Mouse (Mus musculus): Measurements from ENCODE around the gene Creg2. TPM values are rescaled to one million over a fixed set of nuclear protein-coding genes. Genes with fewer than 3 reads are reported as not detected.

Gene Creg2
- polyA plus RNA-seq, 1 experiment from 2014 or later = 0.05 TPM

DNA sequence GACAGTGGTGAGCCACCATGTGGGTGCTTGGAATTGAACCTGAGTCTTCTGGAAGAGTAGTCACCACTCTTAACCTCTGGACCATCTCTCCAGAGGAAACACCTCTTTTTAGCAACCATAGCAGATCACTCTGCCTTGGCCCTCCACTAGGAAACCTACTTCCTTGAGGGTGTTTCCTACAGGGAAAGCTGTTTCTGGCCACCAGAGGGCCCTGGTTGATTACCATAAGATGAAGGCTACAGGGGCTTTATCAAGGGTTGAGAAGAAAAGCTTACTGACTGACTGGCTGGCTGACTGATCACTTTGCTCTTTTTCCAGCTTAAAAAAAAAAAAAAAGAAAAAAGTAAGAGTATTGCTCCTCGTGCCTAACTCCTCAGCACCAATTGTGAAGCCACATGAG is 34.6 kb upstream of the Creg2 start:
- H3K27me3 ChIP-seq (ENCODE audit: control insufficient read depth, insufficient read depth, low read length) = no peaks in the 10 kb centered on the region
- 3% methylated on average over 1 of the region's 1 CpGs for WGBS
- H3K9me3 ChIP-seq (replicated peaks; ENCODE audit: control insufficient read depth, low read length) = no peaks in the 10 kb centered on the region
- H3K9ac ChIP-seq (ENCODE audit: low read length) = no peak overlapping the region
- H3K36me3 ChIP-seq (ENCODE audit: control insufficient read depth, insufficient read depth) = no peaks in the 10 kb centered on the region
- peaks cover 8% of the 10 kb centered on the region for H3K4me1 ChIP-seq (ENCODE audit: control insufficient read depth, insufficient read depth, low read length)
- no peak overlapping the region for H3K4me2 ChIP-seq (ENCODE audit: low read depth, low read length)
- ATAC-seq (replicated peaks; ENCODE audit: extremely low read depth, insufficient read depth, low FRiP score) = peak; percentile 56; the same call in 1 of the 2 replicates
- H3K4me3 ChIP-seq (ENCODE audit: low read length) = no peak overlapping the region
- no peak overlapping the region for H3K27ac ChIP-seq (ENCODE audit: low read length)

- H3K9me3 ChIP-seq (replicated peaks; ENCODE audit: control insufficient read depth, low read length) = no peaks in the 10 kb centered on the region
- 86% methylated on average over 5 of the region's 5 CpGs for WGBS
- no peak overlapping the region for H3K4me2 ChIP-seq (ENCODE audit: low read depth, low read length)
- H3K9ac ChIP-seq (ENCODE audit: low read length) = no peak overlapping the region
- H3K36me3 ChIP-seq (ENCODE audit: control insufficient read depth, insufficient read depth) = no peaks in the 10 kb centered on the region
- no peak overlapping the region for H3K4me3 ChIP-seq (ENCODE audit: low read length)
- H3K4me1 ChIP-seq (ENCODE audit: control insufficient read depth, insufficient read depth, low read length) = no peaks in the 10 kb centered on the region
- ATAC-seq (replicated peaks; ENCODE audit: extremely low read depth, insufficient read depth, low FRiP score) = no peak
- no peak overlapping the region for H3K27ac ChIP-seq (ENCODE audit: low read length)
- H3K27me3 ChIP-seq (ENCODE audit: control insufficient read depth, insufficient read depth, low read length) = no peaks in the 10 kb centered on the region
Measured at GRCm38 (mm10) chr1:39681638-39682037, 30.4 kb upstream of the Creg2 start.

DNA sequence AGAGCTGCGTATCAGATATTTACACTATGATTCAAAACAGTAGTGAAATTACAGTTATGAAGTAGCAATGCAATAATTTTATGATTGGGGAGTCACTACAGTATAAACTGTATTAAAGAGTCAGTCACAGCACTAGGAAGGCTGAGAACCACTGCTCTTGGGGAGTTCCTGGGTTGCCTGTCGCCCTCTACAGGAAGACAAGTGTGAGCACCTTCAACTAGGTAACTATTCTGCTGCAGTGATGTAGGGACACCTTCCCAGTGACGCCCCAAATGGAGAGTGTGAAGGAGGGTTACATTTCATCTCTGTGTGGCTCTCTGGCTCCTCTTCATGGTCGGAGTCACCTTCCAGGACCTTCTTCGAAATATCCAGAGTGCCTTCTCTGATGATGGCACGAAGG is 29.3 kb upstream of the Creg2 start:
- H3K9me3 ChIP-seq (replicated peaks; ENCODE audit: control insufficient read depth, low read length) = no peaks in the 10 kb centered on the region
- no peaks in the 10 kb centered on the region for H3K27me3 ChIP-seq (ENCODE audit: control insufficient read depth, insufficient read depth, low read length)
- H3K27ac ChIP-seq (ENCODE audit: low read length) = no peak overlapping the region
- no peak overlapping the region for H3K4me3 ChIP-seq (ENCODE audit: low read length)
- no peak overlapping the region for H3K9ac ChIP-seq (ENCODE audit: low read length)
- ATAC-seq (replicated peaks; ENCODE audit: extremely low read depth, insufficient read depth, low FRiP score) = no peak
- H3K4me2 ChIP-seq (ENCODE audit: low read depth, low read length) = no peak overlapping the region
- no peaks in the 10 kb centered on the region for H3K4me1 ChIP-seq (ENCODE audit: control insufficient read depth, insufficient read depth, low read length)
- no peaks in the 10 kb centered on the region for H3K36me3 ChIP-seq (ENCODE audit: control insufficient read depth, insufficient read depth)
- WGBS = 72% methylated on average over 6 of the region's 6 CpGs

GRCm38 (mm10) chr1:39678883-39679282 is 27.6 kb upstream of the Creg2 start:
- no peaks in the 10 kb centered on the region for H3K36me3 ChIP-seq (ENCODE audit: control insufficient read depth, insufficient read depth)
- 79% methylated on average over 8 of the region's 8 CpGs for WGBS
- no peak overlapping the region for H3K27ac ChIP-seq (ENCODE audit: low read length)
- H3K27me3 ChIP-seq (ENCODE audit: control insufficient read depth, insufficient read depth, low read length) = no peaks in the 10 kb centered on the region
- no peak overlapping the region for H3K9ac ChIP-seq (ENCODE audit: low read length)
- H3K4me1 ChIP-seq (ENCODE audit: control insufficient read depth, insufficient read depth, low read length) = no peaks in the 10 kb centered on the region
- no peak for ATAC-seq (replicated peaks; ENCODE audit: extremely low read depth, insufficient read depth, low FRiP score)
- H3K9me3 ChIP-seq (replicated peaks; ENCODE audit: control insufficient read depth, low read length) = no peaks in the 10 kb centered on the region
- H3K4me3 ChIP-seq (ENCODE audit: low read length) = no peak overlapping the region
- H3K4me2 ChIP-seq (ENCODE audit: low read depth, low read length) = no peak overlapping the region

DNA sequence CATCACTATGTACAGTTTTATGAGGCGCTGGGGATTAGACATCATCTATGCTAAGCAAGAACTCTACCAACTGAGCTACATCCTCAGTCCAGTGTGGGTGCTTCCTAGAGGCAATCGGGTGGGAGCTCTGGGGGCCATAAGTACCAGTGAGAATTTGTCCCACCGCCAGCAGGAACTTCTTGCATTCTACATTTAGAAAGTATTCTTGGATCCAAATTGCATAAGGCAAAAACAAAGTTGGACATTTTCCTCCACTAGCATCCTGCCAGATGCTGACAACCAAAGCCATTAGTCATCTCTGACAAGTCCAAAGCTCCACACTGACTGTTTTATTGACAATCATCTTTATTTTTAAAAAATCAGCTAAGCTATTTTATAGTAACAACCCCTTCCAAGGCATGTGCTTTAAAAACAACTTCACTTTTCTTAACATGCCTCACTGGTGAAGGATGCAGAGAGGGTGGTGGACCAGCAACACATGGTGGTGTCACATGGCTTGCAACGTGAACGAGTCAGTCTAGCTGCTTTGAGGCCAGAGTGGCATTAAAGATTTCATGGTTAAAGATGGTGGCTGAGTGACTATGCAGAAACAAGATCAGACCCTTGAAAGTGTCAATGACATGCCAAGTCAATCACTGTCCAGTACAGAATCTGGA is 25.1 kb upstream of the Creg2 start:
- ATAC-seq (replicated peaks; ENCODE audit: extremely low read depth, insufficient read depth, low FRiP score) = no peak
- Histone ChIP-seq H3K4me2 (ENCODE audit: low read depth, low read length) (no peak overlapping the region), H3K4me3 (ENCODE audit: low read length) (no peak overlapping the region), H3K9me3 (replicated peaks; ENCODE audit: control insufficient read depth, low read length) (no peaks in the 10 kb centered on the region), H3K36me3 (ENCODE audit: control insufficient read depth, insufficient read depth) (no peaks in the 10 kb centered on the region), H3K27ac (ENCODE audit: low read length) (no peak overlapping the region), H3K27me3 (ENCODE audit: control insufficient read depth, insufficient read depth, low read length) (no peaks in the 10 kb centered on the region), H3K4me1 (ENCODE audit: control insufficient read depth, insufficient read depth, low read length) (no peaks in the 10 kb centered on the region), H3K9ac (ENCODE audit: low read length) (no peak overlapping the region)
- WGBS = 79% methylated on average over 5 of the region's 5 CpGs

GRCm38 (mm10) chr1:39672362-39673105 is 21.3 kb upstream of the Creg2 start:
- Histone ChIP-seq H3K36me3 (ENCODE audit: control insufficient read depth, insufficient read depth) (no peaks in the 10 kb centered on the region), H3K4me3 (ENCODE audit: low read length) (no peak overlapping the region), H3K27me3 (ENCODE audit: control insufficient read depth, insufficient read depth, low read length) (no peaks in the 10 kb centered on the region), H3K4me2 (ENCODE audit: low read depth, low read length) (no peak overlapping the region), H3K9ac (ENCODE audit: low read length) (no peak overlapping the region), H3K27ac (ENCODE audit: low read length) (no peak overlapping the region), H3K4me1 (ENCODE audit: control insufficient read depth, insufficient read depth, low read length) (no peaks in the 10 kb centered on the region), H3K9me3 (replicated peaks; ENCODE audit: control insufficient read depth, low read length) (no peaks in the 10 kb centered on the region)
- WGBS = 76% methylated on average over 9 of the region's 9 CpGs
- ATAC-seq (replicated peaks; ENCODE audit: extremely low read depth, insufficient read depth, low FRiP score) = no peak

- H3K9me3 ChIP-seq (replicated peaks; ENCODE audit: control insufficient read depth, low read length) = no peaks in the 10 kb centered on the region
- H3K36me3 ChIP-seq (ENCODE audit: control insufficient read depth, insufficient read depth) = no peaks in the 10 kb centered on the region
- H3K9ac ChIP-seq (ENCODE audit: low read length) = no peak overlapping the region
- no peak overlapping the region for H3K4me2 ChIP-seq (ENCODE audit: low read depth, low read length)
- no peak overlapping the region for H3K27ac ChIP-seq (ENCODE audit: low read length)
- WGBS = 85% methylated on average over 17 of the region's 17 CpGs
- H3K4me1 ChIP-seq (ENCODE audit: control insufficient read depth, insufficient read depth, low read length) = no peaks in the 10 kb centered on the region
- H3K27me3 ChIP-seq (ENCODE audit: control insufficient read depth, insufficient read depth, low read length) = no peaks in the 10 kb centered on the region
- ATAC-seq (replicated peaks; ENCODE audit: extremely low read depth, insufficient read depth, low FRiP score) = no peak
- no peak overlapping the region for H3K4me3 ChIP-seq (ENCODE audit: low read length)
Measured at GRCm38 (mm10) chr1:39670211-39670935, 19.1 kb upstream of the Creg2 start.

DNA sequence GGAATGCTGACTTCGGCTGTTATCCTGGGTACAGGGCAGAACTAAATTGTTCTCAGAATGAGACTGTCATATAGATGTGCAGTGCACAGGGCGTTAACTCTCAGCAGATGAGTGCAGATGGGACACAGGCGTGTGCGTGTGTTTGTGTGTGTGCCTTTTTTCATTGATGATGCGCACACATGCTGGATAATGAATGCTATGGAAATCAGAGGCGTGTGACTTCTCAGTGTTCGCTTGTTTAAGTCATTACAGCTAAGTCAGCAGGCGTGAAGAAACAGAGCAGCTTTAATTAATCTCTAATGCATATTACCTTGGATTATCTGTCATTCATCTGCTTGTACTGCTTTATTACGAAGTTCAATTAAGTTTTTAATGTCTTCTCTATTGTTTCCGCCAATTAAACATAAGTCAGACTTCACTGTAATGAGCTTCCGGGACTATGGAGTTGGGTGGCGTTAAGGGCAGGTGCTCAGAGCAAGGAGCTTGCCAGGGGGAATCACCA is 15.5 kb upstream of the Creg2 start:
- H3K27ac ChIP-seq (ENCODE audit: low read length) = no peak overlapping the region
- H3K4me3 ChIP-seq (ENCODE audit: low read length) = no peak overlapping the region
- ATAC-seq (replicated peaks; ENCODE audit: extremely low read depth, insufficient read depth, low FRiP score) = no peak
- no peaks in the 10 kb centered on the region for H3K9me3 ChIP-seq (replicated peaks; ENCODE audit: control insufficient read depth, low read length)
- no peak overlapping the region for H3K9ac ChIP-seq (ENCODE audit: low read length)
- H3K4me1 ChIP-seq (ENCODE audit: control insufficient read depth, insufficient read depth, low read length) = no peaks in the 10 kb centered on the region
- H3K36me3 ChIP-seq (ENCODE audit: control insufficient read depth, insufficient read depth) = no peaks in the 10 kb centered on the region
- H3K27me3 ChIP-seq (ENCODE audit: control insufficient read depth, insufficient read depth, low read length) = no peaks in the 10 kb centered on the region
- WGBS = 88% methylated on average over 12 of the region's 12 CpGs
- H3K4me2 ChIP-seq (ENCODE audit: low read depth, low read length) = no peak overlapping the region
